Mouse (Mus musculus) intestine, embryonic 15.5 days (tissue): ENCODE measurements at regions not wholly inside any gene's neighbourhood (a gene's known extent, or its start where the extent isn't known, plus 50 kb on each side); places are given as distances from the start of the nearest gene placed in this dataset.

Experiments used
- ATAC-seq: fragments of 200-750 bp; cut with Nextera tagmentation; 2 replicates; pipeline ENCODE4 v1.8.0; 2017; ENCODE audit warnings: moderate TSS enrichment, moderate library complexity
- H3K27ac ChIP-seq: fragments of 300-500 bp; sonication (generic); 2 replicates; pipeline ENCODE4 v1.5.1; 2015; ENCODE audit warnings: mild to moderate bottlenecking, inconsistent platforms
- H3K27me3 ChIP-seq: fragments of 300-500 bp; sonication (generic); replicated peaks from 2 replicates; pipeline ENCODE4 v1.6.1; 2015; ENCODE audit warnings: inconsistent platforms
- H3K36me3 ChIP-seq: fragments of 300-500 bp; sonication (generic); 2 replicates; pipeline ENCODE4 v1.6.1; 2015; ENCODE audit warnings: inconsistent platforms
- H3K4me1 ChIP-seq: fragments of 300-500 bp; sonication (generic); replicated peaks from 2 replicates; pipeline ENCODE4 v1.6.1; 2015; ENCODE audit warnings: inconsistent platforms
- H3K4me2 ChIP-seq: fragments of 300-500 bp; sonication (generic); replicated peaks from 2 replicates; pipeline ENCODE4 v1.6.1; 2015; ENCODE audit warnings: mild to moderate bottlenecking, inconsistent platforms
- H3K4me3 ChIP-seq: fragments of 300-500 bp; sonication (generic); replicated peaks from 2 replicates; pipeline ENCODE4 v1.5.1; 2015; ENCODE audit warnings: inconsistent platforms
- H3K9ac ChIP-seq: fragments of 300-500 bp; sonication (generic); 2 replicates; pipeline ENCODE4 v1.6.1; 2015; ENCODE audit warnings: inconsistent platforms
- H3K9me3 ChIP-seq: fragments of 300-500 bp; sonication (generic); 2 replicates; pipeline ENCODE4 v1.6.1; 2016; ENCODE audit warnings: inconsistent platforms
- WGBS: fragments of 180-500 bp; shearing (Covaris S2); methylation state at CpG from one replicate; pipeline ENCODE4 v1.1.7; 2015; 5-methylcytosine and 5-hydroxymethylcytosine counted together

DNA sequence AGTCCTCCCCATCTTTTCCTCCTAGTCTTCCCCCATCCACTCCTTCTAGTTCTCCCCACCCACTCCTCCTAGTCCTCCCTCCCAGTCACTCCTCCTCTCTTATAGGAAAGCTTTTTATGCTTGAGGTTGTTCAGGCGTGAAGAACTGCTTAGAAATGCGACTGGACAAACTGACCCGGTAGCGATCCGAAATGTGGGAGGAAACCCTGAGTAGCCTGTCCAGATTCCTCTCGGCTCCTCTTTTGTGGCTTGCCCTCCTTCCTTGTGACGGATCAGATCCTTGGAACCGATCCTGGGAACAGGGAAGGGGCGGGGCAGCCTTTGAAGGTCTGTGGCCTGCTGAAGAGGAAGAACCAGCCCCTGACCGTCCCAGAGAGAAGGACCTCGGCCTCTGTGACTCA, 74.3 kb upstream of the Btg3 start:
- H3K9me3 ChIP-seq = no peaks in the 10 kb centered on the region
- H3K4me3 ChIP-seq = no peak overlapping the region
- WGBS = 72% methylated on average over 11 of the region's 11 CpGs
- no peak overlapping the region for H3K4me2 ChIP-seq
- H3K27me3 ChIP-seq = no peaks in the 10 kb centered on the region
- H3K4me1 ChIP-seq = no peaks in the 10 kb centered on the region
- no peak overlapping the region for H3K27ac ChIP-seq
- no peaks in the 10 kb centered on the region for H3K36me3 ChIP-seq
- ATAC-seq = no peak; the same call in 1 of the 2 replicates
- H3K9ac ChIP-seq = no peak overlapping the region

DNA sequence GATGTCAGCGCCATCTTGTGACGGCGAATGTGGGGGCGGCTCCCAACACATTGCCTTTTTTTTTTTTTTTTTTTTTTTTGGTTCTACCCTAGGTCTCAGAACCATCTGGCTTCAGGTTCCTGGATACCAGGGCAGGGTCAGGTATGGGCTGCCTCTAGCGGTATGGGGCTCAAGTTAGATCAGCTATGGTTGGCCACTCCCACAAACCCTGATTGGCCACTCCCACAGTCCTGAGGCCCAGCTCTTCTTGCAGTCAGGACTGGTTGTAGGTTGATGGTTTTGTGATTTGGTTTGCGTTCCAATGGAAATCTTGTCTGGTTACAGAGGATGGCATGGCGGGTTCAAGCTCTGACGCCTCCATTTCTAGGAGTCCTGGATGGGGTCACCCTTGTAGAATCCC, 72.2 kb upstream of the Btg3 start:
- H3K36me3 ChIP-seq = no peaks in the 10 kb centered on the region
- no peaks in the 10 kb centered on the region for H3K4me1 ChIP-seq
- no peak overlapping the region for H3K27ac ChIP-seq
- no peak overlapping the region for H3K4me2 ChIP-seq
- no peak overlapping the region for H3K9ac ChIP-seq
- WGBS = 98% methylated on average over 8 of the region's 8 CpGs
- no peak overlapping the region for H3K4me3 ChIP-seq
- no peaks in the 10 kb centered on the region for H3K27me3 ChIP-seq
- no peaks in the 10 kb centered on the region for H3K9me3 ChIP-seq
- ATAC-seq = no peak

DNA sequence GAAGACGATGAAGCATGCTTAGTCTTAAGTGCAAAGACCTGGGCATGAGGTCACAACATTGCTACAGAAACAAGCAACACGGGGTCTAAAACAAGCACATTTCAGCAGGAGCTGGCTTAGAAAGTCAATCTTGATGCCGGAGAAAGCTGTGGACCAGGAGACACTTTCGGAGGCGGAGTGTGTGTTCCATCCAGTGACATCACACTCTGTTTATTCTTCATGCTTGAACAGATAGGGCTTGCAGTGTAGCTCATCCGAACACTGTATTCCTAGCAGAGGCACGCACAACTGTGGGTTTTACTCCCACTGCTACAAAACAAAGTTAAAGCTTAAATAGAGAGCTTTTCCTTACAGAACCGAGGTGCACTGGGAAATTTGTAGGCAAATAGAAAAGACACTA, 66.3 kb upstream of the Btg3 start:
- no peak for ATAC-seq
- H3K36me3 ChIP-seq = no peaks in the 10 kb centered on the region
- no peak overlapping the region for H3K4me3 ChIP-seq
- H3K4me2 ChIP-seq = no peak overlapping the region
- no peak overlapping the region for H3K27ac ChIP-seq
- no peaks in the 10 kb centered on the region for H3K27me3 ChIP-seq
- H3K4me1 ChIP-seq = no peaks in the 10 kb centered on the region
- no peak overlapping the region for H3K9ac ChIP-seq
- WGBS = 86% methylated on average over 8 of the region's 8 CpGs
- no peaks in the 10 kb centered on the region for H3K9me3 ChIP-seq

DNA sequence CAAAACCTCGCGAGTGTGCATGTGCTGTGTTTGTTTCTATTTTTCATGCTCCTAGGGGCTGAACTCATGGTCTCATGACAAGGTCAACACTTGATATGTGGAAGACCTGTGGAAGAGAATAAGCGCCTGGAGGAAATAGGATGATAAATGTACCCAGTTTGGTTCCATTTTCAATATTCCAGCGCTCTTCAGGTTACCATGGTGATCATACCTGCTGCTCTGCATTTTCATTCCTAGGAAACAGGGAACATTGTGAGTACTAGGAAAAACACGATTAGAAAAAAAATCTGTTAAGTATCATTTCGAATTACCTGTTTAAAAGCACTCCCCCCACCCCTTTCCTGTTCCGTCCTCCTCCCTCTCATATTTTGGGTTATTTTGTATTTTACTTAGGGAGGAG, 65.8 kb upstream of the Btg3 start:
- H3K4me3 ChIP-seq = no peak overlapping the region
- H3K27ac ChIP-seq = no peak overlapping the region
- H3K9ac ChIP-seq = no peak overlapping the region
- H3K4me2 ChIP-seq = no peak overlapping the region
- ATAC-seq = no peak
- no peaks in the 10 kb centered on the region for H3K9me3 ChIP-seq
- H3K36me3 ChIP-seq = no peaks in the 10 kb centered on the region
- H3K4me1 ChIP-seq = no peaks in the 10 kb centered on the region
- H3K27me3 ChIP-seq = no peaks in the 10 kb centered on the region
- WGBS = 88% methylated on average over 7 of the region's 7 CpGs

DNA sequence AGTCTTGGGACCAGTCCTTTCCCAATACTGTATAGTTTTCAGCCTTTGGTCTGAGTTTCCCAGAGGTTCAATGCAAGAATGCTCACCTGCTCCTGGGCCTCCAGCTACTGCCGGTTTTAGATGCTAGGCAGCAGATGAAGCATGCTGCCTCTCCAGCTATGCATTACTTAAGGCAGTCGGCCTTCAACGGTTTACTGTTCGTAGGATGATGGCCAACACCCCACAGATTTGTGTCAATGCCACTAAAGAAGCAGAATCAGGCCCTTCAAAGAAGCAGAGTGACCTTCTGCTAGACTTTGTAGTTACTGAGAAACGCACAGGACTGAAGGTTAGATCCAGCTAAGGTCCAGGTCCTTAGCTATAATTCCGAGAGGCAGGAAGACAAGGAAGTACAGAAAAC, 65.0 kb upstream of the Btg3 start:
- Histone ChIP-seq H3K4me1 (no peaks in the 10 kb centered on the region), H3K4me2 (no peak overlapping the region), H3K27ac (no peak overlapping the region), H3K9me3 (no peaks in the 10 kb centered on the region), H3K27me3 (no peaks in the 10 kb centered on the region), H3K9ac (no peak overlapping the region), H3K4me3 (no peak overlapping the region), H3K36me3 (no peaks in the 10 kb centered on the region)
- ATAC-seq = no peak
- WGBS = 85% methylated on average over 6 of the region's 6 CpGs

DNA sequence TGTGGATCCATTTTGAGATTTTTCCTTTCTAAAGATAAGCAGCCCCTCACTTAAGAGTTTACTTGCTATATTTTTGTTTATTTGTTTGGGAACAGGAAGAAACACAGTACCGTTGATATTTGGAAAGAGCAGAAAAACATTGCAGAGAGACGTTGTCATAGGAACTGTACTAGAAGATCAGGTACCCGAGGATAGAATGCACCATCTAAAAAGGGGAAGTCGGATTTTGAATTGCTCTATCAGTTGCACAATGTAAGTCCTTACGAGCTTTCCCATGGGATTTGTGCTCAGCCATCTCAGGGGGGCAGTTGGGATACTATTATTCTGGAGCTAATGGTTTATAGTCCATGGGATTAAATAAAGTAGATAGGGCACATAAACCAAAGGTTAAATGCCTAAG, 58.7 kb upstream of the Btg3 start:
- no peak for ATAC-seq
- no peaks in the 10 kb centered on the region for H3K36me3 ChIP-seq
- no peak overlapping the region for H3K4me2 ChIP-seq
- WGBS = 72% methylated on average over 5 of the region's 5 CpGs
- H3K4me1 ChIP-seq = no peaks in the 10 kb centered on the region
- no peak overlapping the region for H3K4me3 ChIP-seq
- no peaks in the 10 kb centered on the region for H3K27me3 ChIP-seq
- no peaks in the 10 kb centered on the region for H3K9me3 ChIP-seq
- H3K9ac ChIP-seq = no peak overlapping the region
- no peak overlapping the region for H3K27ac ChIP-seq

DNA sequence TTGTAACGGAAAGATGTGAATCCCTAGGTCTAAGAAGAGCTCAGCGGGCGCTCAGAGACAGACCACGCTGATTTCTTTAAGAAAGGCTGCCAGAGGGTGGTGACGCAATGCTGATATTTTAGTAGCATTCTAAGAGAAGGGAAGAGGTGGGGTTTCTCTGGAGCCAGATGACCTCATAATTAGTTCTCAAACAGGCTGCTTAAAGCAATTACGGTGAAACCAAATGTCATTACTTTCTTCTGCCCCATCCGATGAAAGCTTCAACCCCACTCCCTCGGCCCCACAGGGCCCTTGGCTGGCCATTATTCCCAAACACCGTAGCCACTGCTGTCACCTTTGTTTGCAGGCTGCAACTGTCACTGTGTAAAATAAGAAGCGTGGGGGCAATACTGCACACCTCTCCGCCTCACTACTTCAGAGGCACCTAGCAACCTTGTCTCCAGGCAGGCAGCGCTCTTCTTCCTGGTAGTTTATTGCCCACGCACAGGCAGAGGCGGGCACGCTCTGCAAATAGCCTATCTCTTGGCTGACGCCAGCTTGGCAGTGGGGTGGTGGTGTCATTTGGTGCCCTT, 50.6 kb upstream of the Btg3 start:
- WGBS = 25% methylated on average over 16 of the region's 16 CpGs
- Histone ChIP-seq H3K36me3 (no peaks in the 10 kb centered on the region), H3K4me3 (0 out of 2 replicates have a peak overlapping the region, but pooled peaks have one; percentile 14), H3K4me1 (0 out of 2 replicates have a peak, but pooled peaks cover 3% of the 10 kb centered on the region), H3K9ac (no peak overlapping the region), H3K4me2 (peak overlapping the region; percentile 55), H3K9me3 (no peaks in the 10 kb centered on the region), H3K27me3 (no peaks in the 10 kb centered on the region), H3K27ac (no peak overlapping the region)
- peak; percentile 82 for ATAC-seq
